Mouse (Mus musculus) C2C12 (cell line): ENCODE measurements around the gene Aars2. TPM values are rescaled to one million over a fixed set of nuclear protein-coding genes. Genes with fewer than 3 reads are reported as not detected.

ENCODE experiments used
- H3K27me3 ChIP-seq: one replicate; pipeline ENCODE4 v1.6.1; 2011; ENCODE audit not compliant: control insufficient read depth, insufficient read depth, insufficient read length
- H3K36me3 ChIP-seq: one replicate; pipeline ENCODE4 v1.6.1; 2011; ENCODE audit not compliant: control insufficient read depth, insufficient read depth
- H3K4me3 ChIP-seq: one replicate; pipeline ENCODE4 v1.5.1; 2011; ENCODE audit warnings: mild to moderate bottlenecking, control low read depth; ENCODE audit not compliant: poor library complexity, insufficient read depth, severe bottlenecking
- H3K79me2 ChIP-seq: one replicate; pipeline ENCODE4 v1.6.1; 2011; ENCODE audit not compliant: control insufficient read depth, insufficient read depth
- H3K79me3 ChIP-seq: one replicate; pipeline ENCODE4 v1.6.1; 2011; ENCODE audit warnings: low read depth, control low read depth
- H3ac ChIP-seq: one replicate; pipeline ENCODE3; 2011; ENCODE audit warnings: low read depth; ENCODE audit not compliant: control insufficient read depth, insufficient read length
- CEBPB ChIP-seq: IDR thresholded peaks from one replicate; pipeline ENCODE4 v1.6.1; 2011; ENCODE audit warnings: low read depth, mild to moderate bottlenecking, control low read depth, moderate library complexity
- CTCF ChIP-seq: IDR thresholded peaks from one replicate; pipeline ENCODE4 v1.5.1; 2011; ENCODE audit not compliant: control insufficient read depth, insufficient read depth, insufficient read length
- FOSL1 ChIP-seq: IDR thresholded peaks from one replicate; pipeline ENCODE4 v1.8.0; 2011; ENCODE audit warnings: mild to moderate bottlenecking, low read length; ENCODE audit not compliant: poor library complexity, insufficient read depth, severe bottlenecking
- MAX ChIP-seq: IDR thresholded peaks from one replicate; pipeline ENCODE4 v1.6.1; 2011; ENCODE audit warnings: mild to moderate bottlenecking, control low read depth
- MYOD1 ChIP-seq: IDR thresholded peaks from one replicate; pipeline ENCODE4 v1.6.1; 2011; ENCODE audit warnings: low read depth; ENCODE audit not compliant: control insufficient read depth, insufficient read length
- MYOG ChIP-seq: IDR thresholded peaks from one replicate; pipeline ENCODE4 v1.6.1; 2011; ENCODE audit not compliant: control insufficient read depth, insufficient read length; ENCODE audit errors: extremely low read depth
- USF1 ChIP-seq: IDR thresholded peaks from one replicate; pipeline ENCODE4 v1.6.1; 2011; ENCODE audit warnings: low read depth, mild to moderate bottlenecking, control low read depth, moderate library complexity
- long read RNA-seq, 2 experiments: library from polyadenylated mRNA; unstranded; transcript quantifications; one replicate each; pipeline ENCODE4 v2.0.0; 2019 to 2020
- polyA plus RNA-seq: library from polyadenylated mRNA; unstranded; fragments of >200 nt; fragmentation: generic; extraction: Trizol; gene quantifications from one replicate; pipeline ENCODE4 v1.2.1, GENCODE M21; 2012; ENCODE audit warnings: missing spikeins

Gene Aars2
- 14.3 TPM for polyA plus RNA-seq
- long read RNA-seq, experiment 1, transcript Aars2-201 (22 exons, 3,349 nt): major isoform, 12 of 14 reads
- long read RNA-seq, experiment 1, partial matches to known transcripts: 1 of 14 reads
- long read RNA-seq, experiment 1, other reads (novel, unspliced or antisense): 1 of 14 reads
- long read RNA-seq, experiment 2, transcript Aars2-201 (22 exons, 3,349 nt): major isoform, 187 of 207 reads
- long read RNA-seq, experiment 2, partial matches to known transcripts: 2 of 207 reads
- long read RNA-seq, experiment 2, other reads (novel, unspliced or antisense): 18 of 207 reads

DNA sequence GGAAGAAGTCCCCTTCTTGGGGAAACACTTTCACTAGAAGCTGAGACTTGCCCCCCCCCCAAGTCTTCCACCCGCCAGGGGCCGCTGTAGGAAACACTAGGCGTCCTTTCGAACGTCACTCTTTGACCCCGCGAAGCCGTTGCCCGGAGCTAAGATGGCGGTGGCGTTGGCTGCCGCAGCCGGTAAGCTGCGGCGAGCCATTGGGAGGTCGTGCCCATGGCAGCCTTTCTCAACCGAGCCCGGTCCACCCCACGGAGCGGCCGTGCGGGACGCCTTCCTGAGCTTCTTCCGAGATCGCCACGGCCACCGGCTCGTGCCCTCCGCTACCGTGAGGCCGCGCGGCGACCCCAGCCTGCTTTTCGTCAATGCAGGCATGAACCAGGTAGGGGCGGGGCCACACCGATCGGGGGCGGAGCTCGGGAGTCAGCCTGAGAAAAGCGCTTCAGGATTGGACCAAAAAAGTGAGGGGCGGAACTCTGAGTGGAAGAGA, at the start of gene Aars2:
Gene Aars2 (plus strand): TSS at position 142 of the 490 bp plus-strand sequence.
- Histone ChIP-seq H3K36me3 (peaks cover 17% of the 10 kb centered on the region), H3K27me3 (no peaks in the 10 kb centered on the region), H3K4me3 (peak within 1 kb of the TSS; percentile 52), H3K79me3 (no peaks in the 10 kb centered on the region), H3K79me2 (no peaks in the 10 kb centered on the region), H3ac (peak within 1 kb of the TSS; percentile 73)
- TF ChIP-seq FOSL1 (no peak), CTCF (peak; percentile 62)

DNA sequence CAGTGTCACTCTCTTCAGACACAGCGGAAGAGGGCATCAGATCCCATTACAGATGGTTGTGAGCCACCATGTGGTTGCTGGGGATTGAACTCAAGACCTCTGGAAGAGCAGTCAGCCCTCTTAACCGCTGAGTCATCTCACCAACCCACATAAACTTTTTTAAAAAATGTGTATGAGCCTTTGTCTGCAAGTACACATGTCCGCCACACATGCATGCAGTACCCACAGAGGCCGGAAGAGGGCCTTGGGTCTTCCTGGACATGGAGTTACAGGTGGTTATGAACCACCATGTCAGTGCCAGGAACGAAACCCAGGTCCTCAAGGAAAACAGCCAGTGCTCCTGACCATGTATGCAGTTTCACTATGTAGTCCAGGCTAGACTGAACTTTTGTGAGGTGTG, 49.2 kb upstream of the Aars2 start:
- no peak overlapping the region for H3ac ChIP-seq
- H3K27me3 ChIP-seq: no peaks in the 10 kb centered on the region
- no peaks in the 10 kb centered on the region for H3K79me2 ChIP-seq
- H3K36me3 ChIP-seq: no peaks in the 10 kb centered on the region
- H3K4me3 ChIP-seq: no peak overlapping the region
- H3K79me3 ChIP-seq: no peaks in the 10 kb centered on the region
- no peak for TF ChIP-seq MYOD1
- no peak for TF ChIP-seq FOSL1
- TF ChIP-seq CEBPB: no peak
- TF ChIP-seq USF1: no peak
- TF ChIP-seq CTCF: no peak
- no peak for TF ChIP-seq MYOG
- TF ChIP-seq MAX: no peak

DNA sequence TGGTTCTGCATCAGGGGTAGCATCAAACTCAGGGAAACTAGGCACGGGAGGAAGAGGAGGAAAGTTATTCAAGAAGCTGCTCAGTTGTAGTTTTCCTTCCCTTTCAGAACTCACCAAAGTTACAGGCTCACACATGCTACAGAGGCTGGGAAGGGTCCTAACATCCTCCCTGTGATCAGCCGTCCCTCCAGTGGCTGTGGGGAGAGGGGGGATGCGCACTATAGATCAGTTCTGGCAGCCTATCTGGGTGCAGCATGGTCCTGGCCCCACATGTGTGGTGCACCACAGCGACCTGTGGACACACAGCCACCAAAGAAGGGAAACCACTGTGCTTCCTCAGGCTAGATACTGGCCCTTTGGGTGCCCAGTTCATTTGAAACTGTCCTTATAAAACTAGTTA, 48.1 kb upstream of the Aars2 start:
- Histone ChIP-seq H3ac (no peak overlapping the region), H3K79me2 (no peaks in the 10 kb centered on the region), H3K4me3 (no peak overlapping the region), H3K27me3 (no peaks in the 10 kb centered on the region), H3K36me3 (no peaks in the 10 kb centered on the region), H3K79me3 (no peaks in the 10 kb centered on the region)
- no peak for TF ChIP-seq CEBPB
- no peak for TF ChIP-seq USF1
- TF ChIP-seq MYOD1: no peak

DNA sequence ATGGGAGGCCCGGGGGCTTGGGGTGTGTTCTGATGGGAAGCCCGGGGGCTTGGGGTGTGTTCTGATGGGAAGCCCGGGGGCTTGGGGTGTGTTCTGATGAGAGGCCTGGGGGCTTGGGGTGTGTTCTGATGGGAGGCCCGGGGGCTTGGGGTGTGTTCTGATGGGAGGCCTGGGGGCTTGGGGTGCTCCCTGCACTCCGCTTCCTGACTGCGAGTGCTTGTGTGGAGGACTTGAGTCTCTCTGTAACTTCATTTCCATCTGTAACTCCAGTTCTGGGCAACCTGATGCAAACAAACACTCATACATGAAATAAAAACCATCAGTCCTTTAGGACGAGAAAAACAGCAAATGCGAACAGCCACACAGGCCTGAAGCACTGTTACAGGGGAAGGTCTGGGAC, 47.6 kb upstream of the Aars2 start:
- no peaks in the 10 kb centered on the region for H3K79me3 ChIP-seq
- no peak for TF ChIP-seq MYOG
- TF ChIP-seq MYOD1: no peak
- TF ChIP-seq CTCF: no peak
- no peak for TF ChIP-seq USF1
- TF ChIP-seq MAX: no peak
- TF ChIP-seq CEBPB: no peak
- no peak for TF ChIP-seq FOSL1
- H3K27me3 ChIP-seq: no peaks in the 10 kb centered on the region
- H3K4me3 ChIP-seq: no peak overlapping the region
- H3K79me2 ChIP-seq: no peaks in the 10 kb centered on the region
- H3ac ChIP-seq: no peak overlapping the region
- no peaks in the 10 kb centered on the region for H3K36me3 ChIP-seq

DNA sequence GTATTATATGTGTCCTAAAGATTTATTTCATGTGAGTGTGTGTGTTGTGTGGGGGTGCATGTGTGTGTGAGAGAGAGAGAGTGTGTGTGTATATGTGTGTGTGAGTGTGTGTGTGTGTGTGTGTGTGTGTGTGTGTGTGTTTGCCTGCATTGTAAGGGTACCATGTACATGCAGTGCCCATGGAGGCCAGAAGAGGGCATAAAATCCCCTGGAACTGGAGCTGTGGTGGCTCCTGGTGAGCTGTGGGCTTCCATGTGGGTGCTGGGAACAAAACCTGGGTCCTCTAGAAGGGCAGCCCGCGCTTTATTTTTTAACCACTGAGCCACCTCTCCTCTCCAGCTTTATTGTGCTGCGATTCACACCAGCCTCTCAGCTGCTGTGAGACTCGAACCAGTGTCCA, 44.1 kb upstream of the Aars2 start:
- TF ChIP-seq MAX (no peak), USF1 (no peak), CEBPB (no peak), MYOG (no peak), CTCF (no peak)
- H3K36me3 ChIP-seq: no peaks in the 10 kb centered on the region

DNA sequence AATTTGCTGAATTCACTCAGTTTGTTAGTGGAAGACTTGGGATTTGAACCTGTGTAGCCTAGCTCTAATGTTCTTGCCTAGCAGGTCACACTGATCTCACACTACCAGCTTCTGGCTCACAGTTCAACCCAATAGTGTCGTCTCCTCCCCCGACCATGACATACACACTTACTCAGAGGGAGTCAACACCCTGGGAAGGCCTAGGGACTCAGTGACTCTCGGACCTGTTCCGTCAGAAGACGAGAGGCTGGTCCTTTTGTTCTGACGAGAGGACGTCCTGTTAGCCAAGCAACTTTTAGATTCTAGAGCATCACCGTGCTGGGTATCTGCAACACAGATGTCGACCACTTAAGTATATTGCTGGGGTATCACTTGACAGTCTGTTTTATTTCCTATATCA, 42.4 kb upstream of the Aars2 start:
- Histone ChIP-seq H3K79me2 (no peaks in the 10 kb centered on the region), H3K79me3 (no peaks in the 10 kb centered on the region), H3ac (no peak overlapping the region), H3K27me3 (no peaks in the 10 kb centered on the region), H3K4me3 (no peak overlapping the region), H3K36me3 (no peaks in the 10 kb centered on the region)
- TF ChIP-seq CTCF (no peak), MYOG (no peak), MAX (no peak), CEBPB (no peak), FOSL1 (no peak), USF1 (no peak), MYOD1 (no peak)

More for the DNA sequence above, 44.1 kb upstream of the Aars2 start:
- no peaks in the 10 kb centered on the region for H3K79me2 ChIP-seq
- H3K4me3 ChIP-seq: no peak overlapping the region
- H3ac ChIP-seq: no peak overlapping the region
- H3K27me3 ChIP-seq: no peaks in the 10 kb centered on the region
- H3K79me3 ChIP-seq: no peaks in the 10 kb centered on the region
